Mouse (Mus musculus) kidney, embryonic 16.5 days (tissue): Measurements from ENCODE around the gene Soga1. TPM values are rescaled to one million over a fixed set of nuclear protein-coding genes. Genes with fewer than 3 reads are reported as not detected.
A peak's percentile ranks its signal among the peaks of the same experiment; 100 is the strongest.

Experiments
- ATAC-seq: fragments of 200-750 bp; cut with Nextera tagmentation; 2 replicates; pipeline ENCODE4 v1.8.0; 2017; ENCODE audit warnings: moderate TSS enrichment; ENCODE audit not compliant: low FRiP score, low TSS enrichment
- H3K27ac ChIP-seq: fragments of 300-500 bp; sonication (generic); 2 replicates; pipeline ENCODE4 v1.5.1; 2014; ENCODE audit warnings: low read length
- H3K27me3 ChIP-seq: fragments of 300-500 bp; sonication (generic); 2 replicates; pipeline ENCODE4 v1.6.1; 2014; ENCODE audit warnings: low read length, control low read depth, mixed read lengths; ENCODE audit not compliant: insufficient read depth
- H3K36me3 ChIP-seq: fragments of 300-500 bp; sonication (generic); 2 replicates; pipeline ENCODE4 v1.6.1; 2014; ENCODE audit warnings: low read length, control low read depth, mixed read lengths; ENCODE audit not compliant: insufficient read depth
- H3K4me1 ChIP-seq: fragments of 300-500 bp; sonication (generic); 2 replicates; pipeline ENCODE4 v1.6.1; 2014; ENCODE audit warnings: low read length, control low read depth, mixed read lengths; ENCODE audit not compliant: insufficient read depth
- H3K4me2 ChIP-seq: fragments of 300-500 bp; sonication (generic); replicated peaks from 2 replicates; pipeline ENCODE4 v1.6.1; 2014; ENCODE audit warnings: low read depth, low read length
- H3K4me3 ChIP-seq: fragments of 300-500 bp; sonication (generic); 2 replicates; pipeline ENCODE4 v1.5.1; 2014; ENCODE audit warnings: mild to moderate bottlenecking, low read length
- H3K9ac ChIP-seq: fragments of 300-500 bp; sonication (generic); replicated peaks from 2 replicates; pipeline ENCODE4 v1.6.1; 2014; ENCODE audit warnings: low read length
- H3K9me3 ChIP-seq: fragments of 300-500 bp; sonication (generic); 2 replicates; pipeline ENCODE4 v1.6.1; 2016; ENCODE audit warnings: low read length, control low read depth
- WGBS: fragments of 180-500 bp; shearing (Covaris S2); extraction: QIAGEN DNeasy Blood & Tissue Kit; methylation state at CpG from one replicate; pipeline ENCODE4 v1.1.7; 2014; 5-methylcytosine and 5-hydroxymethylcytosine counted together
- polyA plus RNA-seq: library from polyadenylated mRNA; unstranded; fragments of >200 nt; fragmentation: Nextera tagmentation; extraction: Ambion mirVana; gene quantifications from 2 replicates; pipeline ENCODE4 v1.2.1, GENCODE M21; 2015

Gene Soga1
- polyA plus RNA-seq, 1 experiment from 2014 or later, result 2.5 TPM

DNA sequence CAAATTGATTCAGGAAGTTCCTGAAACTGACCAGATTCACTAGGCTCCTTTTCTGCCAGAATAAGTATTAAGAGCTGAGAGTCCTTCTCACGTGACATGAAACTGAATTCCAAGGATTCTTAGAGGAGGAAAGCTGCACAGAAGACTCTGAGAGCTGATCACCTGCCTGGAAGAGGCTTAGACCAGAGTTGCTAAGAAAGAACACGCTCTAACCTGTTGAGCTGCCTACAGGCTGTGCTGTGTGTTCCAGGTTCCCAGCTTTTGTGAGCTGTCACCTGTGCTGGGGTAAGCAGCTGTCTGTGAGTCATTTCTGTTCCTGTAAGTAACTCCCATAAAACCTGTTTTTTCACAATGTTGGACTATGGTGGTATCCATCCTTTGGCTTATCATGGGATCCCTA is 33.1 kb downstream of the Soga1 start:
- WGBS, result 95% methylated on average over 2 of the region's 2 CpGs
- no peak for ATAC-seq
- peaks cover 56% of the 10 kb centered on the region for H3K36me3 ChIP-seq

DNA sequence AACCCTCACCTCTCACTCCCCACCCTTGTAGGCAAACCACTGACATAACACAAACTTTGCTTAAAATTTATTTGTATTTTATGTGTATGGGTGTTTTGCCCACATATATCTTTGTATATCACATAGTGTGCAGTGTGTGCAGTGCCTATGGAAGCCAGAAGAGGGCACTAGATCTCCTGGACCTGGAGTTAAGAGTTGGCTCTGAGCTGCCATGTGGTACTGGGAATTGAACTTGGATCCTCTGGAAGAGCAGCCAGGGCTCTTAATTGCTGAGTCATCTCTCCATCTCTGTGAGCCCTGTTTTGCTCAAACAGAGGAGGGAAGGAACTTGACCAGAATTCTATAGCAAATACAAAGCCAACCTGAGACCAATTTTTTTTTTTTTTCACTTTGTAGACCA is 35.1 kb downstream of the Soga1 start:
- Histone ChIP-seq H3K27ac (no peak overlapping the region), H3K4me2 (no peak overlapping the region), H3K4me1 (no peaks in the 10 kb centered on the region), H3K9ac (no peak overlapping the region), H3K9me3 (no peaks in the 10 kb centered on the region; the same call in 1 of the 2 replicates), H3K36me3 (peaks cover 69% of the 10 kb centered on the region), H3K27me3 (no peaks in the 10 kb centered on the region), H3K4me3 (no peak overlapping the region)
- ATAC-seq, result no peak

More for the DNA sequence above, 33.1 kb downstream of the Soga1 start:
- Histone ChIP-seq H3K27me3 (no peaks in the 10 kb centered on the region), H3K9me3 (no peaks in the 10 kb centered on the region; the same call in 1 of the 2 replicates), H3K4me3 (no peak overlapping the region), H3K9ac (no peak overlapping the region), H3K4me2 (no peak overlapping the region), H3K4me1 (no peaks in the 10 kb centered on the region), H3K27ac (no peak overlapping the region)

DNA sequence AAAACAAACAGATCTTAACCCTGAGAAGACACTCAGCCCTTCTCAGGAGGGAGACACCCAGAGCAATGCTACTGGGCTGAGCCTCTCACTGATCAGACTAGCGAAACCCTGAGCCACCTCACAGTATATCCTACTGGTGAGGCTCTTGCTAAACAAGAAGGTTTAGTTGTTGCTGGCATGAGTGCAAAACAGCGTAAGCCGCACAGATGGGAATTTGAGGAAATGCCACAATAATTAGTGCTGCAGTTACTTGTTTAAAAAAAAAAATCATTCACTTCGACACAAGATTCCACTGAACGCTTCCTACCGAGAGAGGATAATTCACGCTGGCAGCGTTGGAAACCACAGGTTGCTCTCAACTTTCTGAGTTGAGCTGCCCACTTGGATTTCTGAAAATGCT is 35.5 kb downstream of the Soga1 start:
- Histone ChIP-seq H3K4me3 (no peak overlapping the region), H3K9me3 (no peaks in the 10 kb centered on the region; the same call in 1 of the 2 replicates), H3K27ac (no peak overlapping the region), H3K36me3 (peaks cover 69% of the 10 kb centered on the region), H3K4me1 (no peaks in the 10 kb centered on the region), H3K9ac (no peak overlapping the region), H3K27me3 (no peaks in the 10 kb centered on the region), H3K4me2 (no peak overlapping the region)
- ATAC-seq, result no peak
- WGBS, result 85% methylated on average over 8 of the region's 8 CpGs

DNA sequence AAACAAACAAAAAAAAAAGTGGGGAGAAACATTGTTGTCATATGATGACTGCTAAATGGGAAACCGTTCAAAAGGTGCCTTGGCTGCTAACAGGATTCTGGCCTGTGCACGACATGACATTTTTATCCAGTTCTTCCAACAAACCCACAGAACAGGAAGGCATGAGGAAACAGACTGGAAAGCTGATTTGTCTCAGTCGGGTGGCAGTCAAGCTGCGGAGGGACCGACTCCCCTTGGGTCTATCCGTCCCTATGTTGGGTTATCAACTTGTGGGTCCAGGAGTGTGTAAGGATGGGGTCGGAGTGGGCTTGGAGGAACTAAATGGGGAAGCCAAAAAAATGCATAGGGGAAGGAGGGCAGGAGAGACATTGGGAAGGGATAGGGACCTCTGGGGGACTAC is 37.6 kb downstream of the Soga1 start:
- Histone ChIP-seq H3K36me3 (peaks cover 77% of the 10 kb centered on the region), H3K4me3 (no peak overlapping the region), H3K27me3 (no peaks in the 10 kb centered on the region), H3K9me3 (no peaks in the 10 kb centered on the region; the same call in 1 of the 2 replicates), H3K9ac (no peak overlapping the region), H3K27ac (no peak overlapping the region), H3K4me1 (no peaks in the 10 kb centered on the region), H3K4me2 (no peak overlapping the region)
- no peak for ATAC-seq
- WGBS, result 86% methylated on average over 7 of the region's 7 CpGs

DNA sequence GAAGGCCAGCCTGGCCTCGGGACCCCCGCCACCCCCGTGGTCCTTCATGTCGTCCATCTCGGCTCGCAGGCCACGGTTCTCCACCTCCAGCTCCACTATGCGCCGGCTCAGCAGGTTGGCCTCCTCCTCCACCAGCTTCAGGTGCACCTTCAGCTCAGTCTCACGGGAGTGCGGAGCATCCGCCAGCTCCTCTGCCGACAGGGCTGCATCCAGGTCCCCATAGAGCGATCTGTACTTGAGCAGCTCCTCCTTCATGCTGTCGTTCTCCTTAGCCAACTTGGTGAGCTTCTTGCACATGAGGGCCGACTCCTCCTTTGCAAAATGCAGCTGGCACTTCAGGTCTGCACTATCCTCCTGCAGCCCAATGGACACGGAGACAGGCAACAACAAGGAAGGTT is 38.4 kb downstream of the Soga1 start:
- Histone ChIP-seq H3K27ac (no peak overlapping the region), H3K4me2 (no peak overlapping the region), H3K9ac (no peak overlapping the region), H3K9me3 (no peaks in the 10 kb centered on the region; the same call in 1 of the 2 replicates), H3K36me3 (peaks cover 71% of the 10 kb centered on the region), H3K4me3 (no peak overlapping the region), H3K27me3 (no peaks in the 10 kb centered on the region), H3K4me1 (no peaks in the 10 kb centered on the region)
- 79% methylated on average over 17 of the region's 17 CpGs for WGBS
- ATAC-seq, result no peak

DNA sequence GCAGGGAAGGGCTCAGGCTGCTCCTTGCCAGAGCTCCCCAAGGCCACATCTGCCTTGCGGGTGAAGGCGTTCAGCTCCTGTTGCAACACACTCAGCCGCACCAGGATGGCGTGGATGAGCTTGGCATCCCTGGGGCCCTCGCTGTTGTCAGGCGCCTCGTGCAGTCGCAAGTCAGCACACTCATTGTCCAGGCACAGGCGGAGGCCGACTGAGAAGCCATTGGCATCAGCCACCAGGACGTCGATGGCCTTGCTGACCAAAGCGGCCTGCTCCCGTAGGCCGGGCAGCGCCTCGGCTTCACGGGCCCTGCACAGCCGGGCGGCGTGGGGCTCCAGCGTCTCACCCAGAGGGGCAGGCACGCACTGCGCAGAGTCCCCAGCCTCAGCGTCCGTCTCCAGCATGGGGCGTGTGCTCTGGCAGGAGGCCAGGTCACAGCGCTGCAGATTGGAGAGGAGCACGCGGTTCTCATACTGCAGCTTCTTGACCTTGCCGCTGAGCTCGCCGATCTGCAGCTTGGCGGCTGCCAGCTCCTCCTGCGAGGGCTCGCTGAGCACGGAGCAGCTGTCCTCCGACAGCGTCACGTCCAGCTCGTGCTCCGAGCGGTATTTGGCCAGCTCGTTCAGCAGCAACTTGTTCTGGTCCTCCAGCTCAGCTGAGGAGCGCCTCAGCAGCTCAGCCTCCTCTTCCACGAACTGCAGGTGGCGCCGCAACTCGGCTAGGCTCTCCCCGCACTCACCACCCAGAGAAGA is 39.0 kb downstream of the Soga1 start:
- H3K36me3 ChIP-seq, result peaks cover 68% of the 10 kb centered on the region
- no peaks in the 10 kb centered on the region for H3K9me3 ChIP-seq
- no peak overlapping the region for H3K4me3 ChIP-seq
- no peak overlapping the region for H3K9ac ChIP-seq
- H3K27me3 ChIP-seq, result no peaks in the 10 kb centered on the region
- 0 out of 2 replicates have a peak, but pooled peaks have one; percentile 49 for ATAC-seq
- H3K4me1 ChIP-seq, result no peaks in the 10 kb centered on the region
- no peak overlapping the region for H3K4me2 ChIP-seq
- WGBS, result 84% methylated on average over 49 of the region's 50 CpGs
- no peak overlapping the region for H3K27ac ChIP-seq

DNA sequence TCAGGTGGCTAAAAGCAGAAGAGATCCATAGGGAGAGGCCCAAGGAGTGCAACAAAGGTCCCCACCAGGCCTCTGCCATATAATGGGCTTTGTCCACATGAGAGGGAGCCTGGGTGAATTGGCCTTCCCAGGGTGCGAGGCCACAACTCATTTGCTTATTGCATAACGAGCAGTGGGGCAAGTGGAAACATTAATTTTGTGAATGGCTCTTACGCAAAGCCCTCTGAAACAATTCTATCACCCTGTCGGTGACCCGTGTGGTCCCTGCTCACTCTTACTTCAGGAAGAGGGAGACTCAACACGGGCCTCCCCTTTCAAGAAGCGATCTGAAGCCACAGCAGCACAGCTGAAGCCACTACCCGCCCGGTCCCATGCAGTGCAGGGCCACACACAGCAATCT is 41.8 kb downstream of the Soga1 start:
- Histone ChIP-seq H3K27me3 (no peaks in the 10 kb centered on the region), H3K4me1 (no peaks in the 10 kb centered on the region), H3K4me3 (no peak overlapping the region), H3K9ac (no peak overlapping the region), H3K27ac (no peak overlapping the region), H3K4me2 (no peak overlapping the region), H3K36me3 (peaks cover 74% of the 10 kb centered on the region), H3K9me3 (no peaks in the 10 kb centered on the region)
- ATAC-seq, result no peak
- WGBS, result 82% methylated on average over 9 of the region's 9 CpGs

DNA sequence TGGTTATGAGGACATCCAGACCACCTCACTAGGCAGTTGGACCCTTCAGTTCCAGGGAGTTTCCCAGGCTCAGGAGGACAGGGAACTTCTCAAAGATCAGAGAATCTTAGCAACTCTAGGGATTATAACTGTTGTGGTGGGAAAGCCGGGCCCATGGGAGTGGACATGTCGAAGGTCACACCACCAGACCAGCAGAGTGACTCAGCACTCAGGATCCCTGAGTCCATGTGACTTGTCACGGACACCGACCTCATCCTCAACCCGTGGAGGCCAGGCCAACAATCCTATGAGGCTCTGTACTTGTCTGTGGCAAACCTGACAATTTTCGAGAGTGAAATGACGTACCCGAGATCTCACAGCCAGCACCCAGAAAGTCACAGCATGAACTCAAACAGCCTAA is 42.7 kb downstream of the Soga1 start:
- no peaks in the 10 kb centered on the region for H3K9me3 ChIP-seq
- H3K4me2 ChIP-seq, result no peak overlapping the region
- 88% methylated on average over 8 of the region's 8 CpGs for WGBS
- no peak for ATAC-seq
- H3K27me3 ChIP-seq, result no peaks in the 10 kb centered on the region
- no peaks in the 10 kb centered on the region for H3K4me1 ChIP-seq
- H3K36me3 ChIP-seq, result peaks cover 73% of the 10 kb centered on the region
- H3K27ac ChIP-seq, result no peak overlapping the region
- no peak overlapping the region for H3K4me3 ChIP-seq
- H3K9ac ChIP-seq, result no peak overlapping the region

DNA sequence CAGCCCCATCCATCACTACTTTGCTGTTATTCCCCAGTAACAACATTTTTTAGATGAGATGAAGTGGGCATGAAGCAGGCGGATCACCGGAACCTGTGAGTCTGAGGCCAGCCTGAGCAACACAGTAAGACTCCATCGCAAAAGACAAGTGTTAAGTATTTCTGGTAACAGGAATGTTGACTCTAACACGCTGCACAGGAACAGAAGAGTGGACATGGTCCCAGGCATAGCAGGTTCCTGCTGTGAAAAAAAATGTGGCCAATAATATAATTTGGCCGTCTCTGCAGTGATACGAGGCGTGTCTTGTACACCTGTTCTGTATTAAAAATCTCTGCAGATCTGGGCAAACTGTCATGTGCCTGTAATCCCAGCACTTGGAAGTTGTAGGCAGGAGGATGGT is 43.7 kb downstream of the Soga1 start:
- no peak overlapping the region for H3K27ac ChIP-seq
- 95% methylated on average over 7 of the region's 7 CpGs for WGBS
- ATAC-seq, result no peak
- no peaks in the 10 kb centered on the region for H3K4me1 ChIP-seq
- no peak overlapping the region for H3K9ac ChIP-seq
- no peak overlapping the region for H3K4me2 ChIP-seq
- peaks cover 71% of the 10 kb centered on the region for H3K36me3 ChIP-seq
- no peaks in the 10 kb centered on the region for H3K27me3 ChIP-seq
- H3K9me3 ChIP-seq, result no peaks in the 10 kb centered on the region
- no peak overlapping the region for H3K4me3 ChIP-seq

DNA sequence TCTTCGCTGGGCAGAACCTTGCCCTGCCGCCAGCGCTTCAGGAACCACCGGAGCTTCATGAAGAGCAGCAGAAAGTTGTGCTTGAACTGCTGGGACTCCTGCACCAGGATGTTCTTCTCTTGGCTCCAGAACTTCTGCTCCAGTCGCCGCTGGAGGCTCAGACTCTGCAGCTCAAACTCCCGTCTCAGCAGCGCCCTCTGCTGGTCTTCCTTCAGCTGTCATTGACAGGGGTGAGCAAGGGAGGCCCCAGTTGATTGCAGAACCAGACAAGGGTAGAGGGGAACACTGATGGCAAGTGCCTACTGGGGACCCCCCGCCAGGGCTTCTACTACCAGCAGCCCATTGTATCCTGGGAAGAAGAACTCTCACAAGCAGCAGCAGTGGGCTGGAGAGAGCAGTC is 48.2 kb downstream of the Soga1 start:
- ATAC-seq, result peak; percentile 63; the same call in 1 of the 2 replicates
- H3K4me3 ChIP-seq, result no peak overlapping the region
- peaks cover 6% of the 10 kb centered on the region; the same call in 1 of the 2 replicates for H3K9me3 ChIP-seq
- no peak overlapping the region for H3K4me2 ChIP-seq
- H3K36me3 ChIP-seq, result peaks cover 80% of the 10 kb centered on the region
- WGBS, result 46% methylated on average over 9 of the region's 9 CpGs
- no peaks in the 10 kb centered on the region for H3K4me1 ChIP-seq
- H3K27me3 ChIP-seq, result no peaks in the 10 kb centered on the region
- H3K9ac ChIP-seq, result no peak overlapping the region
- no peak overlapping the region for H3K27ac ChIP-seq
